Mouse (Mus musculus): ENCODE measurements around the gene Cdc26. TPM values are rescaled to one million over a fixed set of nuclear protein-coding genes. Genes with fewer than 3 reads are reported as not detected.
A peak's percentile ranks its signal among the peaks of the same experiment; 100 is the strongest.

Gene Cdc26
- 83.6 and 91.5 TPM in 2 replicates for polyA plus RNA-seq (2015; fragmentation: Nextera tagmentation; extraction: Ambion mirVana)

- Histone ChIP-seq H3K36me3 (ENCODE audit: control insufficient read depth, insufficient read depth, low read length) (peaks cover 6% of the 10 kb centered on the region), H3K9me3 (ENCODE audit: control insufficient read depth, low read length) (no peaks in the 10 kb centered on the region), H3K4me1 (replicated peaks; ENCODE audit: control insufficient read depth, insufficient read depth) (peaks cover 4% of the 10 kb centered on the region; the same call in 1 of the 2 replicates), H3K27ac (replicated peaks) (peak within 1 kb of the TSS; percentile 86), H3K4me2 (replicated peaks; ENCODE audit: low read depth) (peak within 1 kb of the TSS; percentile 54), H3K27me3 (ENCODE audit: control insufficient read depth, insufficient read depth, low read length) (no peaks in the 10 kb centered on the region), H3K4me3 (ENCODE audit: low read depth, low read length) (peak within 1 kb of the TSS; percentile 65), H3K9ac (ENCODE audit: low read length) (peak within 1 kb of the TSS; percentile 84)
- ATAC-seq (ENCODE audit: low FRiP score, low TSS enrichment) = peak; percentile 99
- DNase-seq (ENCODE audit: low spot score) = peak; percentile 98
- TF ChIP-seq CTCF (IDR thresholded peaks at IDR 0.05; ENCODE audit: low read depth) (no peak), EP300 (optimal IDR thresholded peaks at IDR 0.05) (peak; percentile 49)
- under 1% methylated on average over 39 of the region's 39 CpGs for WGBS
Observed at GRCm38 (mm10) chr4:62408601-62409282, at the start of gene Cdc26, which contains the start of gene Prpf4. Gene Cdc26 (minus strand): TSS chr4:62408642. Gene Prpf4 (plus strand): TSS chr4:62408797.

- no peaks in the 10 kb centered on the region for H3K4me1 ChIP-seq (replicated peaks; ENCODE audit: control insufficient read depth, insufficient read depth)
- H3K4me3 ChIP-seq (ENCODE audit: low read depth, low read length) = no peak overlapping the region
- H3K9ac ChIP-seq (ENCODE audit: low read length) = no peak overlapping the region
- DNase-seq (ENCODE audit: low spot score) (peak; percentile 55), ATAC-seq (ENCODE audit: low FRiP score, low TSS enrichment) (peak; percentile 47; the same call in 1 of the 2 replicates)
- H3K9me3 ChIP-seq (ENCODE audit: control insufficient read depth, low read length) = no peaks in the 10 kb centered on the region
- no peaks in the 10 kb centered on the region for H3K36me3 ChIP-seq (ENCODE audit: control insufficient read depth, insufficient read depth, low read length)
- no peak overlapping the region for H3K27ac ChIP-seq (replicated peaks)
- H3K4me2 ChIP-seq (replicated peaks; ENCODE audit: low read depth) = no peak overlapping the region
- WGBS = 48% methylated on average over 5 of the region's 5 CpGs
- H3K27me3 ChIP-seq (ENCODE audit: control insufficient read depth, insufficient read depth, low read length) = no peaks in the 10 kb centered on the region
- TF ChIP-seq EP300 (optimal IDR thresholded peaks at IDR 0.05) = no peak
- peak; percentile 78 for TF ChIP-seq CTCF (IDR thresholded peaks at IDR 0.05; ENCODE audit: low read depth)
Observed at GRCm38 (mm10) chr4:62454995-62455394, 46.6 kb upstream of the Cdc26 start.

GRCm38 (mm10) chr4:62440986-62441385 is 32.5 kb upstream of the Cdc26 start:
- WGBS = 70% methylated on average over 4 of the region's 4 CpGs

GRCm38 (mm10) chr4:62440544-62440943 is 32.1 kb upstream of the Cdc26 start:
- Histone ChIP-seq H3K4me2 (replicated peaks; ENCODE audit: low read depth) (no peak overlapping the region), H3K4me3 (ENCODE audit: low read depth, low read length) (no peak overlapping the region), H3K9ac (ENCODE audit: low read length) (no peak overlapping the region), H3K4me1 (replicated peaks; ENCODE audit: control insufficient read depth, insufficient read depth) (no peaks in the 10 kb centered on the region), H3K36me3 (ENCODE audit: control insufficient read depth, insufficient read depth, low read length) (no peaks in the 10 kb centered on the region), H3K27ac (replicated peaks) (no peak overlapping the region), H3K27me3 (ENCODE audit: control insufficient read depth, insufficient read depth, low read length) (no peaks in the 10 kb centered on the region), H3K9me3 (ENCODE audit: control insufficient read depth, low read length) (no peaks in the 10 kb centered on the region)
- no peak for DNase-seq (ENCODE audit: low spot score)
- 81% methylated on average over 4 of the region's 4 CpGs for WGBS
- ATAC-seq (ENCODE audit: low FRiP score, low TSS enrichment) = no peak
- no peak for TF ChIP-seq EP300 (optimal IDR thresholded peaks at IDR 0.05)
- no peak for TF ChIP-seq CTCF (IDR thresholded peaks at IDR 0.05; ENCODE audit: low read depth)

More at GRCm38 (mm10) chr4:62440986-62441385, 32.5 kb upstream of the Cdc26 start:
- DNase-seq (ENCODE audit: low spot score) (no peak), ATAC-seq (ENCODE audit: low FRiP score, low TSS enrichment) (no peak)
- Histone ChIP-seq H3K4me2 (replicated peaks; ENCODE audit: low read depth) (no peak overlapping the region), H3K4me3 (ENCODE audit: low read depth, low read length) (no peak overlapping the region), H3K27ac (replicated peaks) (no peak overlapping the region), H3K9ac (ENCODE audit: low read length) (no peak overlapping the region), H3K4me1 (replicated peaks; ENCODE audit: control insufficient read depth, insufficient read depth) (no peaks in the 10 kb centered on the region), H3K9me3 (ENCODE audit: control insufficient read depth, low read length) (no peaks in the 10 kb centered on the region), H3K36me3 (ENCODE audit: control insufficient read depth, insufficient read depth, low read length) (no peaks in the 10 kb centered on the region), H3K27me3 (ENCODE audit: control insufficient read depth, insufficient read depth, low read length) (no peaks in the 10 kb centered on the region)
- no peak for TF ChIP-seq EP300 (optimal IDR thresholded peaks at IDR 0.05)
- TF ChIP-seq CTCF (IDR thresholded peaks at IDR 0.05; ENCODE audit: low read depth) = no peak

- no peak overlapping the region for H3K4me2 ChIP-seq (replicated peaks; ENCODE audit: low read depth)
- no peaks in the 10 kb centered on the region for H3K27me3 ChIP-seq (ENCODE audit: control insufficient read depth, insufficient read depth, low read length)
- DNase-seq (ENCODE audit: low spot score) = no peak
- no peak for ATAC-seq (ENCODE audit: low FRiP score, low TSS enrichment)
- H3K9ac ChIP-seq (ENCODE audit: low read length) = no peak overlapping the region
- H3K4me3 ChIP-seq (ENCODE audit: low read depth, low read length) = no peak overlapping the region
- no peak overlapping the region for H3K27ac ChIP-seq (replicated peaks)
- H3K4me1 ChIP-seq (replicated peaks; ENCODE audit: control insufficient read depth, insufficient read depth) = no peaks in the 10 kb centered on the region
- no peaks in the 10 kb centered on the region for H3K36me3 ChIP-seq (ENCODE audit: control insufficient read depth, insufficient read depth, low read length)
- no peaks in the 10 kb centered on the region for H3K9me3 ChIP-seq (ENCODE audit: control insufficient read depth, low read length)
- 64% methylated on average over 4 of the region's 4 CpGs for WGBS
- no peak for TF ChIP-seq EP300 (optimal IDR thresholded peaks at IDR 0.05)
- no peak for TF ChIP-seq CTCF (IDR thresholded peaks at IDR 0.05; ENCODE audit: low read depth)
Observed at GRCm38 (mm10) chr4:62439793-62440192, 31.4 kb upstream of the Cdc26 start.

DNA sequence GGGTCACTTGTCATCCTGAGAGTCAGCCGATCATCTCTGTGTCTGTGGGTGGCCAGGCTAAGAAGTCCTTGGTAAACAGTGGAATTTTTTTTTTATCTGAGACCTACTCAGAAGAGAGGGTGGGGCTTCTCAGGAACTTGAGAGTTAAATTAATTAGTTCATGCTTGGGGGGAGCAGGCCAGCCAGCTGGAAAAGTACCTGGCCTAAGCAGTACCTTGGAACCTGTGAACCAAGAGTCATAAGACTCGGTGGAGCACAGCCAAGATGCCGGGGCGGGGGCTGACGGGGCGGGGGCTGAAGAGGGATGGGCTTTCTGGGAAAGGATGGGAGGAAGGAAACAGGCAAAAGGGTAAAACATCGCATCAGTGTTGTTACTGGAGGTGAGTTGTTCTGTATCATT is 29.4 kb upstream of the Cdc26 start:
- Histone ChIP-seq H3K27me3 (ENCODE audit: control insufficient read depth, insufficient read depth, low read length) (no peaks in the 10 kb centered on the region), H3K27ac (replicated peaks) (no peak overlapping the region), H3K4me3 (ENCODE audit: low read depth, low read length) (no peak overlapping the region), H3K9ac (ENCODE audit: low read length) (no peak overlapping the region), H3K36me3 (ENCODE audit: control insufficient read depth, insufficient read depth, low read length) (no peaks in the 10 kb centered on the region), H3K9me3 (ENCODE audit: control insufficient read depth, low read length) (no peaks in the 10 kb centered on the region), H3K4me2 (replicated peaks; ENCODE audit: low read depth) (no peak overlapping the region), H3K4me1 (replicated peaks; ENCODE audit: control insufficient read depth, insufficient read depth) (no peaks in the 10 kb centered on the region)
- WGBS = 63% methylated on average over 7 of the region's 7 CpGs
- TF ChIP-seq CTCF (IDR thresholded peaks at IDR 0.05; ENCODE audit: low read depth) (no peak), EP300 (optimal IDR thresholded peaks at IDR 0.05) (no peak)
- no peak for DNase-seq (ENCODE audit: low spot score)
- ATAC-seq (ENCODE audit: low FRiP score, low TSS enrichment) = no peak
